In genomic region chr11:105928171-105928570, GRCm38 (mm10) we compare ENCODE assay signal across 16 mouse cellular contexts. TPM values are rescaled to one million over a fixed set of nuclear protein-coding genes. Genes with fewer than 3 reads are reported as not detected.
"Had no signal": no experiment of that assay in that cellular context is flagged by ENCODE, and none has a peak within 500 bp of the region (broad histone marks: within the 10 kb centered on the region; RNA-seq: fewer than 3 reads in every experiment).

No protein-coding gene starts in this region.

- DNase-seq: lung, adult 18-20 months; lung, embryonic 14.5 days; lung, postnatal 10 days; lung, postnatal 4 days; midbrain, embryonic 14.5 days; right cerebral cortex, postnatal 14 days; thymus, adult 2 months; thymus, postnatal 25 days; thymus, postnatal 4 days had no signal

- H3K27me3 ChIP-seq: midbrain, embryonic 12.5 days; neural tube, embryonic 12.5 days; stomach, embryonic 15.5 days had no signal

- H3K4me1 ChIP-seq: midbrain, embryonic 10.5 days; neural tube, embryonic 12.5 days; stomach, embryonic 15.5 days had no signal

- H3K27ac ChIP-seq: midbrain, embryonic 12.5 days; neural tube, embryonic 12.5 days; stomach, embryonic 15.5 days; stomach, postnatal 0 days had no signal

- H3K9me3 ChIP-seq: midbrain, embryonic 10.5 days; midbrain, embryonic 12.5 days; neural tube, embryonic 12.5 days; stomach, embryonic 15.5 days had no signal

- H3K4me2 ChIP-seq: lung, embryonic 14.5 days; midbrain, embryonic 12.5 days; neural tube, embryonic 12.5 days; stomach, embryonic 15.5 days had no signal

- H3K4me3 ChIP-seq: midbrain, embryonic 10.5 days; midbrain, embryonic 12.5 days; neural tube, embryonic 12.5 days; stomach, embryonic 15.5 days had no signal

- H3K9ac ChIP-seq: lung, embryonic 14.5 days; midbrain, embryonic 12.5 days; neural tube, embryonic 12.5 days; stomach, embryonic 15.5 days had no signal

RNA-seq across cellular contexts. Expression of gene Cyb561, which starts 25.0 kb away (rescaled TPM):
- total RNA-seq: megakaryocyte, adult 5-6 weeks; neutrophil, adult 5-6 weeks had no signal
